Mouse (Mus musculus) small intestine, adult 2 months (tissue): ENCODE measurements around the gene Mettl15.

Experiments used
- CTCF ChIP-seq: fragments of 200-500 bp; IDR thresholded peaks from 2 replicates; pipeline ENCODE4 v1.5.1; 2012; ENCODE audit warnings: low read depth, mild to moderate bottlenecking, control low read depth, inconsistent platforms, low read length, moderate library complexity, mixed read lengths; ENCODE audit not compliant: insufficient replicate concordance, insufficient read length; ENCODE audit errors: extremely low read depth
- POLR2A ChIP-seq: fragments of 200-500 bp; IDR thresholded peaks from 2 replicates; pipeline ENCODE4 v1.6.1; 2012; ENCODE audit warnings: low read depth, mild to moderate bottlenecking, control low read depth, inconsistent platforms, low read length, moderate library complexity

DNA sequence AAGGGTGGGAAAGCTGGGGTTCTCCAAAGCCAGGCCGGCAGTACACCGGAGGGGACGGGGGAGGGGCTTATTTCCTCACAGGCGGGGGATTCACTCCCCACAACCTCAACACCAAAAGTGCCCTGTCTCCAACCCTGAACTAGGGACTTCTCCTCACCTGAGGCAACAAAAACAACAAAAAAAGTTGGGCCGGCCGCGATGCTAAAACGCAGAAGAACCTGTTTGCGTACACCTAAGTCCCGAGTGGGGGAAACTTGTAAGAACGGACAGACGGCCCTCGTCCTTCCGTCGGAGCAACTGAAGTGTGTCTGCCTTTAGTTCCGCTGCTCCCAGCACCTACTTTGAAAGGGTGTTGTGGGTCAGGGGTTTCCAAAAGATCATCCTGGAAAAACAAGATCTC lies 2.5 kb downstream of the Mettl15 start:
- TF ChIP-seq POLR2A (peak; percentile 52), CTCF (no peak)
